Mouse (Mus musculus) liver, adult 2 months (tissue): ENCODE measurements around the gene Ppp1ca.

ENCODE experiments used
- CTCF ChIP-seq: fragments of 200-500 bp; IDR thresholded peaks from 2 replicates; pipeline ENCODE4 v1.5.1; 2011; ENCODE audit warnings: low read depth, low read length, control low read depth
- POLR2A ChIP-seq: fragments of 200-500 bp; IDR thresholded peaks from 2 replicates; pipeline ENCODE4 v1.6.1; 2011; ENCODE audit warnings: low read length, control low read depth; ENCODE audit not compliant: insufficient read depth; ENCODE audit errors: extremely low read depth

GRCm38 (mm10) chr19:4229451-4230076 lies 37.7 kb downstream of the Ppp1ca start:
- TF ChIP-seq CTCF (no peak), POLR2A (no peak)
